Mouse (Mus musculus) liver, embryonic 11.5 days (tissue): ENCODE data around the gene Gldc. TPM values are rescaled to one million over a fixed set of nuclear protein-coding genes. Genes with fewer than 3 reads are reported as not detected.

ENCODE experiments used
- ATAC-seq: fragments of 200-750 bp; cut with Nextera tagmentation; replicated peaks from 2 replicates; pipeline ENCODE4 v1.8.0; 2017; ENCODE audit warnings: moderate number of reproducible peaks, mild to moderate bottlenecking, moderate TSS enrichment, moderate library complexity; ENCODE audit not compliant: low FRiP score
- DNase-seq: peaks from one replicate; pipeline ENCODE4 v3.0.0-alpha.2; 2017; ENCODE audit warnings: low spot score
- H3K27ac ChIP-seq: fragments of 300-500 bp; sonication (generic); 2 replicates; pipeline ENCODE4 v1.5.1; 2014; ENCODE audit warnings: mild to moderate bottlenecking, low read depth, low read length, control low read depth
- H3K27me3 ChIP-seq: fragments of 300-500 bp; sonication (generic); replicated peaks from 2 replicates; pipeline ENCODE4 v1.6.1; 2014; ENCODE audit warnings: low read length, mixed read lengths; ENCODE audit not compliant: control insufficient read depth, insufficient read depth
- H3K36me3 ChIP-seq: fragments of 300-500 bp; sonication (generic); 2 replicates; pipeline ENCODE4 v1.6.1; 2014; ENCODE audit warnings: mild to moderate bottlenecking, low read length, moderate library complexity, mixed read lengths; ENCODE audit not compliant: control insufficient read depth, insufficient read depth
- H3K4me1 ChIP-seq: fragments of 300-500 bp; sonication (generic); replicated peaks from 2 replicates; pipeline ENCODE4 v1.6.1; 2014; ENCODE audit warnings: low read length, mixed read lengths; ENCODE audit not compliant: control insufficient read depth, insufficient read depth
- H3K4me2 ChIP-seq: fragments of 300-500 bp; sonication (generic); 2 replicates; pipeline ENCODE4 v1.6.1; 2014; ENCODE audit warnings: mild to moderate bottlenecking, control low read depth, moderate library complexity
- H3K4me3 ChIP-seq: fragments of 300-500 bp; sonication (generic); 2 replicates; pipeline ENCODE4 v1.5.1; 2014; ENCODE audit warnings: low read depth, low read length, control low read depth
- H3K9ac ChIP-seq: fragments of 300-500 bp; sonication (generic); 2 replicates; pipeline ENCODE4 v1.6.1; 2014; ENCODE audit warnings: low read depth, low read length, control low read depth
- H3K9me3 ChIP-seq: fragments of 300-500 bp; sonication (generic); 2 replicates; pipeline ENCODE4 v1.6.1; 2016; ENCODE audit warnings: low read length, inconsistent platforms, mixed read lengths; ENCODE audit not compliant: control insufficient read depth
- WGBS: fragments of 180-500 bp; shearing (Covaris S2); extraction: QIAGEN DNeasy Blood & Tissue Kit; methylation state at CpG from one replicate; pipeline ENCODE4 v1.1.7; 2014; 5-methylcytosine and 5-hydroxymethylcytosine counted together
- polyA plus RNA-seq: library from polyadenylated mRNA; unstranded; fragments of >200 nt; fragmentation: Nextera tagmentation; extraction: Ambion mirVana; gene quantifications from 2 replicates; pipeline ENCODE4 v1.2.1, GENCODE M21; 2014

Gldc gene
- polyA plus RNA-seq, 1 experiment from 2014 or later = 22.2 TPM

GRCm38 (mm10) chr19:30149238-30149805 is 25.9 kb downstream of the Gldc start:
- no peak for DNase-seq
- no peak for ATAC-seq
- WGBS = 68% methylated on average over 6 of the region's 6 CpGs

DNA sequence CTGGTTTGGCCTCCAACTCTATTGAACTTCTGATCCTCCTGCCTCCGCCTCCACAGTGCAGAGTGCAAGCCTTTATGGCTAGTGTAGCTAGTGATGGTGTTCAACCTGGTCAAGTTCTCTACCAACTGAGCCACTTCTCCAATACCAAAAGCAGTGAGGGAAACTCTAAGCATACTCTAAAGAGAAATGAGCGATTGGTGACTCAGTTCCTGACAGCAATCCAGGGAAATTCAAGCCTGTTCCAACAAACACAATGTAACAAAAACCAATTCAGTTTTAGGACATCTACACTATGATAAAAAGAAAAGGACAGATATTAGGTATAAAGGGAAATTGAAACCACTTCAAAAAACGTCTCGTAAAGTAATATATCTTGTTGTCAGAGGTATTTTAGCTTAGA is 27.9 kb downstream of the Gldc start:
- Histone ChIP-seq H3K9ac (no peak overlapping the region), H3K27me3 (no peaks in the 10 kb centered on the region), H3K27ac (no peak overlapping the region), H3K4me2 (no peak overlapping the region), H3K4me3 (no peak overlapping the region), H3K36me3 (no peaks in the 10 kb centered on the region), H3K9me3 (no peaks in the 10 kb centered on the region), H3K4me1 (no peaks in the 10 kb centered on the region)
- DNase-seq = no peak
- 76% methylated on average over 4 of the region's 4 CpGs for WGBS
- no peak for ATAC-seq

More at GRCm38 (mm10) chr19:30149238-30149805, 25.9 kb downstream of the Gldc start:
- Histone ChIP-seq H3K4me1 (no peaks in the 10 kb centered on the region), H3K27me3 (no peaks in the 10 kb centered on the region), H3K9me3 (no peaks in the 10 kb centered on the region), H3K27ac (no peak overlapping the region), H3K36me3 (no peaks in the 10 kb centered on the region), H3K9ac (no peak overlapping the region), H3K4me3 (no peak overlapping the region), H3K4me2 (no peak overlapping the region)

DNA sequence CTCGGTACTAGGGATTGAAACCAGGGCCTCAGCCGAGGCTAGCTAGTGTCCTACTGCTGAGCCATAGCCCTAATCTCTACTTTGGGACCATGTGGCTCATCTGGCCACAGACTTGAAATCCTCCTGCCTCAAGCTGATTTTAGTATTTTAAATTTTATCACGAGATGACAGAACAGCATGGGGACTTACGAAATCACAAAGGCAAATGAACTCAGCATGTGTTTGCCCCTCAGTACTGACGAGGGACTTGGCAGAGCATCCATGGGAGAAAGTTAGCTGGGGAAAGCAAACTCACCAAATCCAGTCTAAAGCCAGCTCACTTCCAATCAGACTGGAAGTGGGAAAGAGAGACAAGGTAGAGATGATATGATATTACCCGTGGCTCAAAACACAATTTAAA is 28.5 kb downstream of the Gldc start:
- WGBS = 66% methylated on average over 6 of the region's 6 CpGs
- ATAC-seq = no peak
- Histone ChIP-seq H3K27me3 (no peaks in the 10 kb centered on the region), H3K9me3 (no peaks in the 10 kb centered on the region), H3K36me3 (no peaks in the 10 kb centered on the region), H3K27ac (no peak overlapping the region), H3K4me1 (no peaks in the 10 kb centered on the region), H3K4me3 (no peak overlapping the region), H3K9ac (no peak overlapping the region), H3K4me2 (no peak overlapping the region)
- DNase-seq = no peak

DNA sequence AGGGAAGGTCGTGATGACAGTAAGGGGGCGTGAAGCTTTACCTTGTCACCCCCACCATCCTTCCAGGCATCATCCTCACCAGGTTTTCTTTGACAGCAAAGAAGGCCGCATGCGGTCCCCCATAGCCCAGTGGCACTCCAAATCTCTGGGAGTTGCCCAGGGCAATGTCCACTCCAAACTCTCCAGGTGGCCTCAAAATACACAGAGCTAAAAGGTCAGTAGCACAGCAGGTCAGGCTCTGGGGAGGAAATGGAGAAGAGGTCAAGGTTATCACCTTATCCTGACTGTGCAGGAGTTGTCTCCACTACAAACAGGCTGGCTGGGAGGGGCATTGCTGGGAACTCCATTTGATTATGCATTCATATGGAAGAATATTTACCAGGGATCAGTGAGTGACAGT is 30.1 kb downstream of the Gldc start:
- no peak overlapping the region for H3K4me3 ChIP-seq
- no peak overlapping the region for H3K4me2 ChIP-seq
- H3K27ac ChIP-seq = peak overlapping the region; percentile 15; the same call in 1 of the 2 replicates
- H3K27me3 ChIP-seq = no peaks in the 10 kb centered on the region
- ATAC-seq = no peak
- no peak for DNase-seq
- no peaks in the 10 kb centered on the region for H3K4me1 ChIP-seq
- H3K9me3 ChIP-seq = no peaks in the 10 kb centered on the region
- WGBS = 79% methylated on average over 4 of the region's 4 CpGs
- no peaks in the 10 kb centered on the region for H3K36me3 ChIP-seq
- no peak overlapping the region for H3K9ac ChIP-seq

DNA sequence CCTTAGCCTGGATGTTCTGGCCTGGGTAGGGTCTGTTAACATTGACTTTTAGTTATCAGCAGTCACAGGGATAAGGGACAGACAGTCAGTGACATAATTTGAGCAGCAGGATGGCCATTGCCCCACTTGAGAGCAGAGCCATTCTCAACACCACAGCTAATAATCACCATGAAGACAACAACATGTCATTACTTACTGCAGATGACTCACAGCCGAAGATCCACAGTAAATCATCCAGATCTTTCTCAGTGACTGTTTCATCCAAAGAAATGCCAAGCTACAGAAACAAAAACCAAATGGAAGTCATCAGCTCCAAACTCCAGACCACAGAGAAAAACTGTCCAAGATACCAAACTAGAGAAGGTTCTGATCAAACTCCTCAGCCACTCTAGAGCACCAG is 38.9 kb downstream of the Gldc start:
- ATAC-seq = no peak
- no peak overlapping the region for H3K4me3 ChIP-seq
- H3K4me1 ChIP-seq = no peaks in the 10 kb centered on the region
- no peaks in the 10 kb centered on the region for H3K36me3 ChIP-seq
- 92% methylated on average over 1 of the region's 1 CpGs for WGBS
- no peak for DNase-seq
- H3K9me3 ChIP-seq = no peaks in the 10 kb centered on the region
- H3K27me3 ChIP-seq = no peaks in the 10 kb centered on the region
- no peak overlapping the region for H3K4me2 ChIP-seq
- no peak overlapping the region for H3K9ac ChIP-seq
- H3K27ac ChIP-seq = no peak overlapping the region

GRCm38 (mm10) chr19:30128177-30128576 is 47.1 kb downstream of the Gldc start:
- Histone ChIP-seq H3K36me3 (no peaks in the 10 kb centered on the region), H3K9ac (no peak overlapping the region), H3K27me3 (no peaks in the 10 kb centered on the region), H3K4me2 (no peak overlapping the region), H3K4me3 (no peak overlapping the region), H3K4me1 (no peaks in the 10 kb centered on the region), H3K9me3 (no peaks in the 10 kb centered on the region), H3K27ac (no peak overlapping the region)
- 54% methylated on average over 4 of the region's 4 CpGs for WGBS
- no peak for DNase-seq
- 0 out of 2 replicates have a peak, but pooled peaks have one; percentile 49 for ATAC-seq

DNA sequence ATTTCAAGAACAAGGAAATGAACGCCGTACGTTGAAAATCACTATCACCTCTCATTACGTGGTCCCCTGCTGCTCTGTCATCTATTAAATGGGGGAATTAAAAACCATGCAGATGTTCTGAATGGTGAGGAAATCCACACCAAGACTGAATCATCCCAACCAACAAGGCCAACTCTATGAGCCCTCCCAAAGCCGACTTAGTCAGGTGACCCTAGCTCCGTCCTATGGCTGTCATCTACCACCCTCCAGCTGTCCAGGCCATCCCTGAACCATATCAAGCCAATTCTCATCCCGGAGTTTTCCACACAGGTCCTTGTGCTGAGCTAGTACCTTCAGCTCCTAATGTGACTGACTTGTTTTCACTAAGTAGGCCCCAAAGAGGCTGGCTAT is 49.6 kb downstream of the Gldc start:
- Histone ChIP-seq H3K27me3 (no peaks in the 10 kb centered on the region), H3K36me3 (no peaks in the 10 kb centered on the region), H3K27ac (no peak overlapping the region), H3K4me3 (no peak overlapping the region), H3K9me3 (no peaks in the 10 kb centered on the region), H3K4me2 (no peak overlapping the region), H3K9ac (no peak overlapping the region), H3K4me1 (no peaks in the 10 kb centered on the region)
- DNase-seq = no peak
- WGBS = 78% methylated on average over 7 of the region's 7 CpGs
- ATAC-seq = no peak

DNA sequence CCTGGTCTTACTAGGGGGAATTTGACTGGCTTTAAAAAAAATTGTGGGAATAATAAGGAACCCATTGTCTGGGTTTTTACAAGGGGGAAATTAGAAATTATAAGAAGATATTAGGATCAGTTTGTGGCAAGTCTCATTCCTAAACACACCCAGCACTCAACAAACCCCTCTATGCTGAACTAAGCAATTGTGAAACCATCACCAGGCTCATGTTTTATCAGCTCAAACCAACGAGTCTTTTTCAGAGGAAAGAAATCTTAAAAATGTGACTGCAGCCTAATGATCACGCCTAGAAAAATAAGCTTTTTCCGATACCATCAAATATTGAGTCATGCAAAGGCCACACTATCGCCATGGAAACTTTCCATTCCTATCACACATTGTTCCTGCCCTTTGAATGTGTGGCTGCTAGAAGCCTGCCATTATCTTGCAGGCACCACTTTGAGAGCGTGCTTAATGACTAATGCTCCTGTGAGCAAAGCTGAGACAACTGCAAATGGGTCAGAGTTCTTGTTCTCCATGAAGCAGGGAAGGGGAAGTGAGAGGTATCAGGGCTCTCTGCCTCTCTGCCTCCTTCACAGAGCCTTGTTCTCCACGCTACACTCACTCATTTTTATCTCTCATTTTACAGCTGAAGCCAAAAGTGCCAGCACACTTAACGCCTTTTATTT is 50.1 kb downstream of the Gldc start:
- H3K27me3 ChIP-seq = no peaks in the 10 kb centered on the region
- no peaks in the 10 kb centered on the region for H3K4me1 ChIP-seq
- H3K4me3 ChIP-seq = no peak overlapping the region
- DNase-seq (no peak), ATAC-seq (no peak)
- H3K27ac ChIP-seq = no peak overlapping the region
- no peaks in the 10 kb centered on the region for H3K9me3 ChIP-seq
- no peak overlapping the region for H3K4me2 ChIP-seq
- H3K9ac ChIP-seq = no peak overlapping the region
- 59% methylated on average over 7 of the region's 7 CpGs for WGBS
- H3K36me3 ChIP-seq = no peaks in the 10 kb centered on the region
